Mouse (Mus musculus) stomach, embryonic 16.5 days (tissue): Measurements from ENCODE around the gene Gm4846. TPM values are rescaled to one million over a fixed set of nuclear protein-coding genes. Genes with fewer than 3 reads are reported as not detected.
"Not testable (repeated sequence)": the region's sequence is repeated elsewhere in the genome, so short reads cannot be mapped to it uniquely, and the experiment has no call there.

Experiments
- ATAC-seq: fragments of 200-750 bp; cut with Nextera tagmentation; 2 replicates; pipeline ENCODE4 v1.8.0; 2017; ENCODE audit warnings: moderate number of reproducible peaks, moderate TSS enrichment; ENCODE audit not compliant: insufficient read depth, low FRiP score
- H3K27ac ChIP-seq: fragments of 300-500 bp; sonication (generic); 2 replicates; pipeline ENCODE4 v1.5.1; 2014; ENCODE audit warnings: low read length
- H3K27me3 ChIP-seq: fragments of 300-500 bp; sonication (generic); 2 replicates; pipeline ENCODE4 v1.6.1; 2014; ENCODE audit warnings: low read length, control low read depth, mixed read lengths; ENCODE audit not compliant: control insufficient read depth, insufficient read depth
- H3K36me3 ChIP-seq: fragments of 300-500 bp; sonication (generic); 2 replicates; pipeline ENCODE4 v1.6.1; 2014; ENCODE audit warnings: low read length; ENCODE audit not compliant: control insufficient read depth, insufficient read depth
- H3K4me1 ChIP-seq: fragments of 300-500 bp; sonication (generic); 2 replicates; pipeline ENCODE4 v1.6.1; 2014; ENCODE audit warnings: low read length, control low read depth, mixed read lengths; ENCODE audit not compliant: control insufficient read depth, insufficient read depth
- H3K4me2 ChIP-seq: fragments of 300-500 bp; sonication (generic); 2 replicates; pipeline ENCODE4 v1.6.1; 2014; ENCODE audit warnings: low read depth, low read length, mixed read lengths
- H3K4me3 ChIP-seq: fragments of 300-500 bp; sonication (generic); replicated peaks from 2 replicates; pipeline ENCODE4 v1.5.1; 2014; ENCODE audit warnings: mild to moderate bottlenecking, low read length
- H3K9ac ChIP-seq: fragments of 300-500 bp; sonication (generic); 2 replicates; pipeline ENCODE4 v1.6.1; 2014; ENCODE audit warnings: low read length
- H3K9me3 ChIP-seq: fragments of 300-500 bp; sonication (generic); replicated peaks from 2 replicates; pipeline ENCODE4 v1.6.1; 2016; ENCODE audit warnings: low read length, control low read depth; ENCODE audit not compliant: control insufficient read depth
- WGBS: fragments of 180-500 bp; shearing (Covaris S2); extraction: QIAGEN DNeasy Blood & Tissue Kit; methylation state at CpG from one replicate; pipeline ENCODE4 v1.1.7; 2014; 5-methylcytosine and 5-hydroxymethylcytosine counted together
- polyA plus RNA-seq: library from polyadenylated mRNA; unstranded; fragments of >200 nt; fragmentation: Nextera tagmentation; extraction: Ambion mirVana; gene quantifications from 2 replicates; pipeline ENCODE4 v1.2.1, GENCODE M21; 2015

The Gm4846 gene
- polyA plus RNA-seq = not detected in 2 replicates

- WGBS = 70% methylated on average over 1 of the region's 1 CpGs
- H3K27ac ChIP-seq, ATAC-seq, H3K4me3 ChIP-seq, H3K4me2 ChIP-seq, H3K4me1 ChIP-seq, H3K36me3 ChIP-seq, H3K27me3 ChIP-seq, H3K9ac ChIP-seq, H3K9me3 ChIP-seq: not testable (repeated sequence)
Observed at GRCm38 (mm10) chr1:166497488-166497887, at the start of gene Gm4846. Gm4846 (minus strand) TSS chr1:166497588.

- not testable (repeated sequence) for H3K27me3 ChIP-seq, ATAC-seq, H3K9ac ChIP-seq, H3K4me1 ChIP-seq, H3K27ac ChIP-seq, H3K36me3 ChIP-seq, H3K9me3 ChIP-seq, H3K4me2 ChIP-seq, H3K4me3 ChIP-seq
- 78% methylated on average over 2 of the region's 2 CpGs for WGBS
Observed at GRCm38 (mm10) chr1:166531521-166531920, 34.1 kb upstream of the Gm4846 start.

- not testable (repeated sequence) for H3K4me2 ChIP-seq, H3K9me3 ChIP-seq, H3K4me1 ChIP-seq, H3K27ac ChIP-seq, H3K4me3 ChIP-seq, H3K36me3 ChIP-seq, ATAC-seq, H3K9ac ChIP-seq, H3K27me3 ChIP-seq
- WGBS = 82% methylated on average over 2 of the region's 2 CpGs
Observed at GRCm38 (mm10) chr1:166524709-166525108, 27.3 kb upstream of the Gm4846 start.

- H3K27me3 ChIP-seq, ATAC-seq, H3K27ac ChIP-seq, H3K36me3 ChIP-seq, H3K4me1 ChIP-seq, H3K4me2 ChIP-seq, H3K9me3 ChIP-seq, H3K9ac ChIP-seq, H3K4me3 ChIP-seq: not testable (repeated sequence)
- 90% methylated on average over 6 of the region's 6 CpGs for WGBS
Observed at GRCm38 (mm10) chr1:166519626-166520025, 22.2 kb upstream of the Gm4846 start.

- H3K4me2 ChIP-seq = no peak overlapping the region
- H3K9me3 ChIP-seq = no peaks in the 10 kb centered on the region
- WGBS = 76% methylated on average over 1 of the region's 1 CpGs
- H3K27ac ChIP-seq = no peak overlapping the region
- no peak overlapping the region for H3K4me3 ChIP-seq
- H3K4me1 ChIP-seq = no peaks in the 10 kb centered on the region
- ATAC-seq = no peak
- H3K36me3 ChIP-seq = no peaks in the 10 kb centered on the region
- H3K9ac ChIP-seq = no peak overlapping the region
- H3K27me3 ChIP-seq = no peaks in the 10 kb centered on the region
Observed at GRCm38 (mm10) chr1:166516556-166516955, 19.2 kb upstream of the Gm4846 start.

GRCm38 (mm10) chr1:166504206-166504605 is 6.8 kb upstream of the Gm4846 start:
- H3K4me3 ChIP-seq, H3K4me1 ChIP-seq, H3K36me3 ChIP-seq, H3K4me2 ChIP-seq, H3K27me3 ChIP-seq, H3K9me3 ChIP-seq, H3K27ac ChIP-seq, ATAC-seq, H3K9ac ChIP-seq: not testable (repeated sequence)
- WGBS = 94% methylated on average over 2 of the region's 2 CpGs

GRCm38 (mm10) chr1:166479503-166479902 is 17.9 kb downstream of the Gm4846 start:
- Histone ChIP-seq H3K4me2 (no peak overlapping the region), H3K27me3 (no peaks in the 10 kb centered on the region), H3K4me1 (no peaks in the 10 kb centered on the region), H3K36me3 (no peaks in the 10 kb centered on the region), H3K9me3 (no peaks in the 10 kb centered on the region), H3K4me3 (no peak overlapping the region), H3K9ac (no peak overlapping the region), H3K27ac (no peak overlapping the region)
- WGBS = 79% methylated on average over 2 of the region's 2 CpGs
- ATAC-seq = no peak

GRCm38 (mm10) chr1:166467172-166467571 is 30.2 kb downstream of the Gm4846 start:
- H3K9me3 ChIP-seq = no peaks in the 10 kb centered on the region
- no peak overlapping the region for H3K9ac ChIP-seq
- no peaks in the 10 kb centered on the region for H3K27me3 ChIP-seq
- H3K27ac ChIP-seq = no peak overlapping the region
- H3K4me1 ChIP-seq = no peaks in the 10 kb centered on the region
- no peak overlapping the region for H3K4me3 ChIP-seq
- 66% methylated on average over 3 of the region's 3 CpGs for WGBS
- H3K36me3 ChIP-seq = no peaks in the 10 kb centered on the region
- no peak for ATAC-seq
- H3K4me2 ChIP-seq = no peak overlapping the region

- Histone ChIP-seq H3K36me3 (no peaks in the 10 kb centered on the region), H3K27me3 (no peaks in the 10 kb centered on the region), H3K4me1 (no peaks in the 10 kb centered on the region), H3K4me3 (no peak overlapping the region), H3K4me2 (no peak overlapping the region), H3K27ac (no peak overlapping the region), H3K9me3 (no peaks in the 10 kb centered on the region), H3K9ac (no peak overlapping the region)
- 88% methylated on average over 4 of the region's 4 CpGs for WGBS
- no peak for ATAC-seq
Observed at GRCm38 (mm10) chr1:166462544-166462943, 34.8 kb downstream of the Gm4846 start.

GRCm38 (mm10) chr1:166441992-166442391 is 55.4 kb downstream of the Gm4846 start:
- H3K27me3 ChIP-seq = no peaks in the 10 kb centered on the region
- H3K27ac ChIP-seq = no peak overlapping the region
- H3K4me1 ChIP-seq = no peaks in the 10 kb centered on the region
- no peak overlapping the region for H3K9ac ChIP-seq
- WGBS = 91% methylated on average over 3 of the region's 3 CpGs
- no peak overlapping the region for H3K4me3 ChIP-seq
- no peak for ATAC-seq
- no peaks in the 10 kb centered on the region for H3K36me3 ChIP-seq
- no peaks in the 10 kb centered on the region for H3K9me3 ChIP-seq
- H3K4me2 ChIP-seq = no peak overlapping the region
